Mouse (Mus musculus): ENCODE measurements around the gene Mks1. TPM values are rescaled to one million over a fixed set of nuclear protein-coding genes. Genes with fewer than 3 reads are reported as not detected.

Mks1 gene
- 20.4 and 20.6 TPM in 2 replicates for polyA plus RNA-seq (2015; fragmentation: Nextera tagmentation; extraction: Ambion mirVana)

DNA sequence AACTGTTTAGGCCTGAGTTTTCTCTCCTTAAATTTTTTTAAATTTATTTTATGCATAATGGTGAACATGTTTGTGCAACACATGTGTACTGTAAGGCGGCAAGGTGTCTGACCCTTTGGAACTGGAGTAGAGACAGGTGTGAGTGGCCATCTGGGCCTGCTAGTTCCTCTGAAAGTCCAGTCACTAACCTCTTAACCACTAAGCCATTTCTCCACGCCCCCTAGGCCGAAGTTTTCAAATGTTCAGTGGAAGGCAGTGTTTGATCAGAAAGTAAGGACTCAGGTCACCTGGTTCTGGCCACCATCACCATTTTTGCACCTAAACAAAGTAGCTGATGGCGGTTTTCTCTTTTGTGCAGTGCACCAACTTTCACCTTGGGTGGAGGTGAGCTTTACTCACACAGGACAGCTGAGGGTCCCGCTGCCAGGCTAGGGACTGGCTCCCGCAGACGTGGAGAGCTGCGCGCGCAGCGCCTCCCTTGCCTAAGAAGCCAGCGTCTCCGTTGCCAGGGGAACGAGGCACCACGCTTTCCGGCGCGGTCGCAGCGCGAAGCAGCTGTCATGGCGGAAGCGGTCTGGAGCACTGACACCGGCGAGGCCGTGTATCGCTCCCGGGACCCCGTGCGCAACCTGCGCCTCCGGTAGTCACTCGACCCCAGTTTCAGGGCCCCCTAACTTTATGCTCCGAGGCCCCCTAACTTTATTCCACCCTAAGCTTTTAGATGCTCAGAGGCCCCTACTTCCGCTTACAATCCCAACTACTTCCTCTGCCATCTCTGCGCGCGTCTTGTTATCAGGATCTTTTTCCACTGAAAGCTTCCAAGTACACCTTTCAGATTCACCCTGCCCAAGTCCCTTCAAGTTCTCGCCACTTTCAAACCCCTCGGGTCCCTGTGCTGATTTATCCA, at the start of gene Mks1:
Gene Mks1, plus strand, starts transcription at position 526 of the 907 bp plus-strand sequence.
- H3K27ac ChIP-seq (ENCODE audit: low read length) = 0 out of 2 replicates have a peak within 1 kb of the TSS, but pooled peaks have one; percentile 10
- H3K4me3 ChIP-seq (ENCODE audit: low read length) = peak within 1 kb of the TSS; percentile 76
- H3K4me2 ChIP-seq (replicated peaks; ENCODE audit: low read depth, low read length) = peak within 1 kb of the TSS; percentile 90
- peaks cover 10% of the 10 kb centered on the region for H3K4me1 ChIP-seq (ENCODE audit: insufficient read depth, low read length)
- H3K9me3 ChIP-seq (ENCODE audit: low read length) = no peaks in the 10 kb centered on the region
- H3K9ac ChIP-seq (replicated peaks; ENCODE audit: low read length) = peak within 1 kb of the TSS; percentile 77
- 3% methylated on average over 40 of the region's 40 CpGs for WGBS
- no peaks in the 10 kb centered on the region for H3K27me3 ChIP-seq (ENCODE audit: insufficient read depth, low read length)
- peaks cover 10% of the 10 kb centered on the region for H3K36me3 ChIP-seq (ENCODE audit: insufficient read depth, low read length)
- ATAC-seq (ENCODE audit: low FRiP score, low TSS enrichment) = peak; percentile 96

DNA sequence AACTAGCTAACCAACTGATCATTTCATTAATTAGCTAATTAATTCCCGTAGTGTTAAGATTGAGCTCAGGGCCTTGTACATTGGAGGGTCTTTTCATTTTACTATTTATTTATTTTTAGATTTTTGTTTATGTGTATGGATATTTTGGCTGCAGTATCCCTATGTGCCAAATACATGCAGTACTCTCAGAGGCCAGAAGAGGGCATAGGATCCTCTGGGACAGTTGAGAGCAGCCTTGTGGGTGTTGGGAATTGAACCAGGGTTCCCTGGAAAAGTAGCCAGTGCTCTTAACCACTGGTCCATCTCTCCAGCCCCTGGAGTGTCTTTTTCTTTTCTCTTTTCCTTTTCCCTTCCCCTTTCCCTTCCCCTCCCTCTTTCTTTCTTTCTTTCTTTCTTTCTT, 47.6 kb upstream of the Mks1 start:
- 76% methylated on average over 1 of the region's 1 CpGs for WGBS
- ATAC-seq (ENCODE audit: low FRiP score, low TSS enrichment) = no peak
- no peaks in the 10 kb centered on the region for H3K27me3 ChIP-seq (ENCODE audit: insufficient read depth, low read length)
- no peak overlapping the region for H3K9ac ChIP-seq (replicated peaks; ENCODE audit: low read length)
- no peak overlapping the region for H3K27ac ChIP-seq (ENCODE audit: low read length)
- no peak overlapping the region for H3K4me3 ChIP-seq (ENCODE audit: low read length)
- no peaks in the 10 kb centered on the region for H3K4me1 ChIP-seq (ENCODE audit: insufficient read depth, low read length)
- H3K9me3 ChIP-seq (ENCODE audit: low read length) = no peaks in the 10 kb centered on the region
- no peak overlapping the region for H3K4me2 ChIP-seq (replicated peaks; ENCODE audit: low read depth, low read length)
- no peaks in the 10 kb centered on the region for H3K36me3 ChIP-seq (ENCODE audit: insufficient read depth, low read length)

DNA sequence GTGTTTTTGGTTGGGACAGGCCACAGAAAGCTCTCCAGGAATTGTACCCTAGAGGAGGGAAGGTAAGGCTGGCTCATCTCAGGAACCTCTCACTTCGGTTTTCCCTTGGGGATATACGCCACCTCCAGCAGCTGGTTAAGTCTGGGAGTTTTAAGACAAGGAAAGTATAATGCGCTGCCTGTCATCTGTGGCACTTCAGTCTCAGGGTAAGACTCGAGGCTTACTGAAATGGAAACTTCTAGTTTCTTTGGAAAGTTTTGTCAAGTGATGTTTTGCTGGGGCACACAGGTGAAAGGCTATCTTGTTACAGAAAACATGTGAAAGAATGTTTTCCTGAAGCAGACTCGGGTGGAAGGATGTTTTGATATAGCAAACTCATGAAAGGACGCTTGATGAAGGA, 45.6 kb upstream of the Mks1 start:
- Histone ChIP-seq H3K4me1 (ENCODE audit: insufficient read depth, low read length) (no peaks in the 10 kb centered on the region), H3K4me3 (ENCODE audit: low read length) (no peak overlapping the region), H3K9me3 (ENCODE audit: low read length) (no peaks in the 10 kb centered on the region), H3K4me2 (replicated peaks; ENCODE audit: low read depth, low read length) (no peak overlapping the region), H3K27me3 (ENCODE audit: insufficient read depth, low read length) (no peaks in the 10 kb centered on the region), H3K9ac (replicated peaks; ENCODE audit: low read length) (no peak overlapping the region), H3K36me3 (ENCODE audit: insufficient read depth, low read length) (no peaks in the 10 kb centered on the region), H3K27ac (ENCODE audit: low read length) (no peak overlapping the region)
- WGBS = 71% methylated on average over 6 of the region's 6 CpGs
- no peak for ATAC-seq (ENCODE audit: low FRiP score, low TSS enrichment)

DNA sequence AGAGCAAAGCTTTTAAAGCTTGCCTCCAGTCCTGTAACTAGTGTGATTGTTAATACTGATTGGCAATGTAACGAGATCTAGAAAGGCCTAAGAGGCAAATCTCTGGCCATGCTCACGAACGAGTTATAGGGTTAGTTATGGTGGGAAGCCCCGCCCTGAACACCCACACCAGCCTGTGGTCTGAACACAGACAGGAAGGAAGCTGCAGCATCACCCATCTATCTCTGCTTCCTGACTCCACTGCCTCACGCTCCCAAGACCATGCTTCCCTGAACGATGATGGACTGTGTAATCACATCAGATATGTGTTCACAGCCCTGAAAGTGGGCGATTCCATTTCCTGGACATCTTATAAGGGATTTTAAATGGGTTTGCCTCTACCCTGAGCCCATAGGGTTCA, 44.8 kb upstream of the Mks1 start:
- ATAC-seq (ENCODE audit: low FRiP score, low TSS enrichment) = no peak
- Histone ChIP-seq H3K36me3 (ENCODE audit: insufficient read depth, low read length) (no peaks in the 10 kb centered on the region), H3K27ac (ENCODE audit: low read length) (no peak overlapping the region), H3K4me2 (replicated peaks; ENCODE audit: low read depth, low read length) (no peak overlapping the region), H3K4me3 (ENCODE audit: low read length) (no peak overlapping the region), H3K4me1 (ENCODE audit: insufficient read depth, low read length) (no peaks in the 10 kb centered on the region), H3K9ac (replicated peaks; ENCODE audit: low read length) (no peak overlapping the region), H3K27me3 (ENCODE audit: insufficient read depth, low read length) (no peaks in the 10 kb centered on the region), H3K9me3 (ENCODE audit: low read length) (no peaks in the 10 kb centered on the region)
- 79% methylated on average over 7 of the region's 7 CpGs for WGBS

DNA sequence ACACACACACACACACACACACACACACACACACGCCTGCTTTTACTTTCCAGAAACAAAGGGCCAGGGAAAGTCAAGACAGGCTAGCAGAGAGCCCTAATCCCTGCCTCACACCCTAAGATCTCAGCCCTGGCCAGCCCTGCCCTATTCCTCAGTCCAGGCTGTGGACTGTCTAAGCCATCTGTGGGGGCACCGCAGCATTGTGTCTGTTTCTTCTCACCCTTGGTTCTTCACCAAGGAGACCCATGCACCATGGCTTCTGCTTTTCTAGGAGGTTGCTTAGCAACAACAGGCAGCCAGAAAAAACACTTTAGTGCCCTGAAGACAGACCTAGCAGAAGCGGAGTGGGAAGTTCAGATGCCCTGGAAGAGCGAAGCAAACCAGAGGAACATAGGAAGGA, 41.6 kb upstream of the Mks1 start:
- 54% methylated on average over 4 of the region's 4 CpGs for WGBS
- peaks cover 3% of the 10 kb centered on the region; the same call in 1 of the 2 replicates for H3K27me3 ChIP-seq (ENCODE audit: insufficient read depth, low read length)
- H3K4me1 ChIP-seq (ENCODE audit: insufficient read depth, low read length) = no peaks in the 10 kb centered on the region
- H3K4me2 ChIP-seq (replicated peaks; ENCODE audit: low read depth, low read length) = no peak overlapping the region
- H3K4me3 ChIP-seq (ENCODE audit: low read length) = no peak overlapping the region
- H3K9ac ChIP-seq (replicated peaks; ENCODE audit: low read length) = no peak overlapping the region
- H3K27ac ChIP-seq (ENCODE audit: low read length) = no peak overlapping the region
- no peak for ATAC-seq (ENCODE audit: low FRiP score, low TSS enrichment)
- no peaks in the 10 kb centered on the region for H3K9me3 ChIP-seq (ENCODE audit: low read length)
- H3K36me3 ChIP-seq (ENCODE audit: insufficient read depth, low read length) = no peaks in the 10 kb centered on the region

DNA sequence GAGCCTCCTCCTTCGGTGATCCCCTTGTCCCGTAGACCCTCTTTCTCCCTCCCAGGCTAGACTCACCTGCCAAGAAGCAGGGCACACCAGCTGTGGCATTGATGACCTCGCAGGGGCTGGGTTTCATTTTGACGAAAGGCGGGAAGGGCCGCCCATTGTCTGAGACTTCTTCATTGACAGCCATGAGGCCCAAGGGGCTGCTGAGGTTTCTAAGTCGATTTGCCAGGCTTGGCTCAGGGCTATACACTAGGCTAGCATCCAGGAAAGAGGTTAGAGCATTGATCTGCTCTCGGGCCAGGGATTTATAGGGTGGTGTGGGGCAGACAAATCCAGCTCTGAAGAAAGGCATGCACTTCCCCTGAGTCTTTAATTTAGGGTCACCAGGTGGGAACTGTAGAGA, 38.2 kb upstream of the Mks1 start:
- H3K36me3 ChIP-seq (ENCODE audit: insufficient read depth, low read length) = no peaks in the 10 kb centered on the region
- no peak overlapping the region for H3K9ac ChIP-seq (replicated peaks; ENCODE audit: low read length)
- H3K4me2 ChIP-seq (replicated peaks; ENCODE audit: low read depth, low read length) = no peak overlapping the region
- no peak overlapping the region for H3K27ac ChIP-seq (ENCODE audit: low read length)
- 78% methylated on average over 8 of the region's 8 CpGs for WGBS
- H3K4me1 ChIP-seq (ENCODE audit: insufficient read depth, low read length) = no peaks in the 10 kb centered on the region
- no peak overlapping the region for H3K4me3 ChIP-seq (ENCODE audit: low read length)
- H3K27me3 ChIP-seq (ENCODE audit: insufficient read depth, low read length) = peaks cover 4% of the 10 kb centered on the region; the same call in 1 of the 2 replicates
- no peak for ATAC-seq (ENCODE audit: low FRiP score, low TSS enrichment)
- no peaks in the 10 kb centered on the region for H3K9me3 ChIP-seq (ENCODE audit: low read length)

DNA sequence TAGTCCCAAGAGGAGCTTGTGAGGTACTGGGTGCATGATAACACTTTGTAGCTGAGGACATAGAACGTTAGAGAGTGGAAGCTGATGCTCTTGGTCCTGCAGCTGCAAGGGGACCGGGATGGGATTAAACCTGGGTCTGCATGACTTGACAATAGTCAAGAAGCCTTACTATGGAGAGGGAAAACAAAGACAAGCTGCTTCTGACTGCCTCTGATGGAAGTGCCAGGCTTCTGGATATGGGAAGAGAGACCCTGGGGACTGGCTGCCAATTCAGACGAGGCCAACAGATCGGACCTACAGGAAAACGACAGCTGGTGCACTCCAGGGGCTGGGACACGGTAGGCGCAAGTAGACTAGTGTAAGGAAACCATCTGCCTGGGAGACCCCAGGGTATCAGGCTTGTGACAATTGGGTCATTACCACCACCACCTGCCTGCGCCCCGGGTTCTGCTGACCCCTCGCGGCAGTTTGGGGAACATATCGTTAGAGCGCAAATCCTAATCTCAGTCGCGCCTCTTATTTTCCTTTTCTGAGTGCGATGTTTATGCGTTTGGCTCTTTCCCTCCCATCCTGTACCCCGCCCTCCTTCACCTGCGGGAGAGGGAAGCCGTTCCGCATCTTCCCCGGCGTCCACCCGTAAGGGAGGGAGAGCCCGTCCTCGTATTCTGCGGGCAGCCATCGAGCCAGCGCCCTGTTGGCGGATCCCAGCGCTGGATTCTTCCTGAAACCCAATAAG, 36.1 kb upstream of the Mks1 start:
- Histone ChIP-seq H3K9me3 (ENCODE audit: low read length) (no peaks in the 10 kb centered on the region), H3K36me3 (ENCODE audit: insufficient read depth, low read length) (no peaks in the 10 kb centered on the region), H3K27me3 (ENCODE audit: insufficient read depth, low read length) (peaks cover 4% of the 10 kb centered on the region; the same call in 1 of the 2 replicates), H3K4me2 (replicated peaks; ENCODE audit: low read depth, low read length) (peak overlapping the region; percentile 58), H3K27ac (ENCODE audit: low read length) (no peak overlapping the region), H3K4me3 (ENCODE audit: low read length) (peak overlapping the region; percentile 41), H3K9ac (replicated peaks; ENCODE audit: low read length) (peak overlapping the region; percentile 47), H3K4me1 (ENCODE audit: insufficient read depth, low read length) (no peaks in the 10 kb centered on the region)
- ATAC-seq (ENCODE audit: low FRiP score, low TSS enrichment) = peak; percentile 67; the same call in 1 of the 2 replicates
- 3% methylated on average over 31 of the region's 31 CpGs for WGBS

DNA sequence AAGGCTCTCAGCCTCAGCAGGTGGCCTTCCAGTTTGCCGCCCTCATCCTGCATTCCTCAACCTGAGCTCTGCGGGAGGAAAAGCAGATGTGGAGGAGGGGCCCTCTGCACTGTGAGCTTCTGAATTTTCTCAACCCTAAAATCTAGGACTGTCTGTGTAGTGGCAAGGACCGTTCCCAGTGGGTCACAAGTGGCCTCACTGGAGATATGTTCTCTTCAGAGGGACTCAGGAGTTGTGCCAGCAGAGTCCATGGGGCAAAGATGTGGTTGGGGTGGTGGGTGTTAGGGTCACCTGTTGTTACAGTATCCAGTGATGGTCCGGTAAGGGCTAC, 35.6 kb upstream of the Mks1 start:
- H3K27ac ChIP-seq (ENCODE audit: low read length) = no peak overlapping the region
- H3K4me1 ChIP-seq (ENCODE audit: insufficient read depth, low read length) = no peaks in the 10 kb centered on the region
- WGBS = 26% methylated on average over 4 of the region's 4 CpGs
- H3K27me3 ChIP-seq (ENCODE audit: insufficient read depth, low read length) = peaks cover 5% of the 10 kb centered on the region; the same call in 1 of the 2 replicates
- peak overlapping the region; percentile 47; the same call in 1 of the 2 replicates for H3K9ac ChIP-seq (replicated peaks; ENCODE audit: low read length)
- H3K36me3 ChIP-seq (ENCODE audit: insufficient read depth, low read length) = no peaks in the 10 kb centered on the region
- peak overlapping the region; percentile 41 for H3K4me3 ChIP-seq (ENCODE audit: low read length)
- peak overlapping the region; percentile 58 for H3K4me2 ChIP-seq (replicated peaks; ENCODE audit: low read depth, low read length)
- H3K9me3 ChIP-seq (ENCODE audit: low read length) = no peaks in the 10 kb centered on the region
- peak; percentile 51; the same call in 1 of the 2 replicates for ATAC-seq (ENCODE audit: low FRiP score, low TSS enrichment)

DNA sequence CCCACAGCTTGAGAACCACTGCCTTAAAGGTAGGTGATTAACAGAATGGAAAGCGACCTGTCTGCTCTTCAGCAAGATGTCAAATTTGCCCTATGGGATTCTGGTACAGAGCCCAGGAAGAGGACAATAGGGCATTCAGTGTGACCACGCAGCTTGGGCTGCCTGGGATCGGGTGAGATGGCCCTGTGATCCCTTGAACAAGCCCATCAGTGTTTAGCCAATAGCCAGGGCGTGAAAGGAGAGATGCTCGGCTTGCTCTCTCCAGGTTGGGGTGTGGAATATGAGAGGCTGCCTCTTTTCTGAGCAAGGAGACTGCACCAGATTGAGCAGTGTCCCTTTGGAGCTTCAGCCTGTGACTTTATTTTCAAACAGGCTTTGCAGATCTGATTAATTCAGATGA, 31.5 kb upstream of the Mks1 start:
- H3K9me3 ChIP-seq (ENCODE audit: low read length) = no peaks in the 10 kb centered on the region
- peaks cover 3% of the 10 kb centered on the region; the same call in 1 of the 2 replicates for H3K27me3 ChIP-seq (ENCODE audit: insufficient read depth, low read length)
- no peak overlapping the region for H3K4me3 ChIP-seq (ENCODE audit: low read length)
- no peak for ATAC-seq (ENCODE audit: low FRiP score, low TSS enrichment)
- no peak overlapping the region for H3K4me2 ChIP-seq (replicated peaks; ENCODE audit: low read depth, low read length)
- no peak overlapping the region for H3K27ac ChIP-seq (ENCODE audit: low read length)
- H3K4me1 ChIP-seq (ENCODE audit: insufficient read depth, low read length) = no peaks in the 10 kb centered on the region
- WGBS = 34% methylated on average over 5 of the region's 5 CpGs
- no peaks in the 10 kb centered on the region for H3K36me3 ChIP-seq (ENCODE audit: insufficient read depth, low read length)
- H3K9ac ChIP-seq (replicated peaks; ENCODE audit: low read length) = no peak overlapping the region

All from kidney, embryonic 16.5 days (tissue).